Mouse (Mus musculus) left cerebral cortex, adult 9 months (tissue): ENCODE results near the gene Ly86.

ENCODE experiments used
- DNase-seq, 2 experiments: peaks; one replicate each; pipeline ENCODE4 v3.0.0; 2022; ENCODE audit warnings: low spot score in 2 of 2

Gene Ly86

DNA sequence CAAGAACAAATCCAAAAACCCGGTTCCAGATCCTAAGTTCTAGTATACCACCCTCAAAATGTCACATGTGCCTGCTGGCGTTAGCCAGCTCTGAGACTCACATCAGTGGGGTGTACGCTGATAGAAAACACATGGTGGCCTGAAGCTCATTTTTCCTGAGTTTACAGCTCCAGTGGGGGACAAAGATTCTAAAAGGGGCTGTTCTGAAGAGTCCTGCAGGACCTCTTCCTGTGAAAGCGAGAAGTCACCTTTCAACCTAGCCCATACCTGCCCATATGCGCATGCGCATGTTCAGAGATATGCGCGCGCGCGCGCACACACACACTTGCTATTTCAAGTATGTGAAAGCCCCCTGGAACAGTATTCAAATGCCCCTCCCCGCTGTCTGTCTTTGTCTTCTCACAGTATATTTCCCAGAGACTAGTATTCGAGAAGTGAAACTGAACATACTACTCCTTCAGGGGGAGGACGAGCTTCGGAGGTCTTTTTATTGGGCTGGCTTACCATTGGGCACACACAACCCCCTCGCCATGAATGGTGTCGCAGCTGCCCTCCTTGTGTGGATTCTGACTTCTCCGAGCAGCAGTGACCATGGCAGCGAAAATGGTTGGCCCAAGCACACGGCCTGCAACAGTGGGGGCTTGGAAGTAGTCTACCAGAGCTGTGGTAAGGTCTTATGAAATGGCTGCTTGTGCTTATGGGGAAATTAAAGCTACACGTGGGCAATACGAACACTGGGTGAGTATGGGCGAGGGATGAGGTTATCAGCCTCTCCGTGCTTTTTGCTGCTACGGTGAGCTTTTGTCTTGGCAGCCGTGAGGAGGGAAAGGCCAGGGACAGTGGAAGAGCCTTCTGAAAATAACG is at the start of gene Ly86:
Gene Ly86 (plus strand): TSS at position 300 of the 864 bp plus-strand sequence.
- DNase-seq = no peak

DNA sequence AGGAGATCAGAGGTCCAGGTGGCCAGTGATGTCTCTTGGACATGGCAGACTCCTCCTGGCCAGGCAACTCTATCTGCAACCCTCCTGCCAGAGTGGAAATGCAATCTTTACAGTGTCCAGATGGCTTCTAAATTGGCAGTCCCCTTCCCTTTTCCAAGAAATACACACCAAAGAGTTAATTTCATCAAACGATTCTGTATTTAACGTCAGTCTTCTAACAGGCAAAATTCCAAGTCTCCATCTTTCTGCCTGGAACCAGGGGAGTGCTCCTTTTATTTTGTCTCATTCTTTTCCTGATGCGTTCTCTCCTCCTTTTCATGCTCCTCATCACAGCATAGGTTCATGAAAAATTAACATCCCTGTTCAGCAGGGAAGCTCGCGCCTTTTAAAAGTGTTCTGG is 47.1 kb upstream of the Ly86 start:
- no peak for DNase-seq

DNA sequence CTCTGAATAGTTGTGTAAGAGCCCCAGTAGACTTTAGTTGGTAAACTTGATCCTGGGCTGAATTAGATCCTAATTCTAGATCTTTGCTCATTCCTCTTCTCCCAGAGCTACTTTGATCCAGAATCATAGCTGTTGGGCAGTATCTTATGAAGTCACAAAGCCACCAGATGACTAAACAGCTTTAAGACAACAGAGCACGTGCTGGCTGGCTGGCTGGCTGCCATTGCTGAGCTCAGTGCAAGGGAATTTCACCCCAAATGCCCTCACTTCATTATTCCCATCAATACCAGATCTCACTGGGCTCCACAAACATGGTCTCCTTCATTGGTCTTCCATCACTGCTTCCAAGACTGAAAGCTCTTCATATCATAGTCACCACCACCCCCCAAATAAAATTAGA is 46.2 kb upstream of the Ly86 start:
- no peak for DNase-seq

DNA sequence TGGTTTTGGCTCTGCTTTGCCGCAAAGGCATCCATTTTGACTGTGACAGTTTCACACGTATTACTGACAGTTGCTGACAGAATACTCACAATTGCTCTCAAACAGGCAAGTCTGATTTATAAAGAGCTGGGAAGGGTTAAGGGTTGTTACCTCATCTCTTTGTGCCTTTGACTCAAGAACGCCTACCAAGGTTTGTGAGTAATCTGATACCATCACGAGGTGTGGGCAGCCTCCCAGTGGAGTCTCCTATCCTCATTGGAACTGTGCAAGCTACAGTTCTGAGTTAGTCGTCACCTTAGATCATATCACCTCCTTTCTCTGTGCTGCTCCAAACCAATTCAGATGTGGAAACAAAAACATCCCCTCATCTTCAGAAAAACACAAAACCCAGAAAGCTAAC is 42.1 kb upstream of the Ly86 start:
- DNase-seq = no peak

DNA sequence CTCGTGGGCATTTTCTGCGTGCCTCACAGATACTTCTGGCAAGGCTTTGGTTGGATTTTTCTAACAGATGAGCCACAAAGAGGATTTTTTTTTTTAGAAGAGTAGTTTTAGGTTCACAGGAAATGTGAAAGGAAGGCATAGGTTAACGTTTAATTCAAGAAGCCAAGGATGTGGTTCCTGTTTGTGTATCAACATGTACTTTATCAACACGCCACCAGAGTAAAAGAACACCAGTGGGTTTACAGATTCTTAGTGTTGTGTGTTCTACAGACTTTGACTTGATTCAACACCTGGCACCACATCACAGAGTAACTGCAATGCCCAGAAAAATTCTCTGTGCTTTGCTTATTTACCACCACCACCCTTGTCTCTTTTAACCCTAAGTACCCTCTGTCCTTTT is 37.0 kb upstream of the Ly86 start:
- DNase-seq = no peak

DNA sequence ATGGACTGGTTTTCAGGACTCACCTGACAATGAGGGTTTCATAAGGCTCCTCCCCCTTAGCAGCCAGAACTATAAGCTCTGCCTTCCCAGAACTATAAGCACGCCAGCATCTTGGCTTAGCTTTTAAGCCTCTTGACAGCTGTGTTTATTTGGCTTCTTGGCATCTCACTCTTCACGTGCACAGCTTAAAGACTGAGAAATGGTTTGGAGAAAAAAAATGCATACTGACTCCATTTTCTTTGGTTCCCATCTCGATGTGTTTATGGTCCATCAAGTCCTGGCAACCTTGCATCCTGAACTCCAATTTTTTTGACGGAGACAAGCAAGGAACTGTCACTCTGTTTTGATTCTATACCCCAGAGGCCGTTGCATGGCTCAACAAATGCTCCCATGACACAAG is 35.7 kb upstream of the Ly86 start:
- no peak for DNase-seq

DNA sequence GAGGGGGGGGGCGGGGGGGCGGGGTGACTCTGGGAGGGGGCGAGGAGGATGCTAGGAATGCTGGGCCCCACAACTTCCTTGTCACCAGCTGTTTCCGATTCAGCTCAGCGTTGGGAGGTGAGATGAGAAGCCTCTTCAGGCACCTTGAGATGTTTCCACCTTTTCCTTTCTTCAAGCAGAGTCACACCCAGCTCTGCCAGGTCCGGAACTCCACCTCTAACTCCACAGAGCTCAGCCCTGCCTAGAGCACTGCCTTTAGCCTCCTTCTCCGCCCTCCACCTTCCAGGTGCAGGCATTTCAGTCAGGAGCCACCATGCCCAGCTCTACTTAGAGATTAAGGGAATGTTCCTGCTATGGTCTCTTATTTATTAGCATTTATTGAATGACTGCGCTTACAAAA is 34.7 kb upstream of the Ly86 start:
- no peak for DNase-seq

DNA sequence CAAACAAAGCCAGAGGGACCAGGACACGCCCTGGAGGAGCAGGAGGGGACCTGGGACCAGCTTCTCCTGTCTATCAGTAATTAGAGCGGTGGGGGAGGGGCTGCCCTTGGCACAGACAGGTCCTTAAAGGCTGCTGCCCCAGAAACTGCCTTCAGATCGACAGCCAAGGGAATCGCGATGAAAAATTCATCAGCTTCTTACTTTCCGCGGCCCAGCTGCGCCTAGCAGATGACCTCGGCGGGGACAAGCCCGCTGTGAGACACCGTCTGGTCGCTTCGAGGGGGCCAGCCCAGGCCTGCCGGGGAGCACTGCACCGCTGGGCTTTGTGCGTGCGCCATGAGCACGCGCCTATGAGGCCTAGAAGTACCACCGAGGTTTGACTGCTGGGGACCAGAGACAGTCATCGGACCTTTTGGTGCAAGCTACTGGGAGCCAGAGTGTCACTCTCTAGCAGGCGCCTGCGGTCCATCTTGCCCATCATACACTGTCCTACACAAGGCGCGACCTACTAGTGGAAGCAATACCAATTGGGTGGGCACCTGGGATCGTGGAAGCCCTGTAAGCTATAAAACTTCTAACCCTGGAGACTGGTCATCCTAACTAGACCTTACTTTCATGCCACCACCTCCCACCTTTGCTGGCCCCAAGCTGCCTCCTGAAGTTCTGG is 33.3 kb upstream of the Ly86 start:
- peak in 1 of 2 experiments; percentile 35 for DNase-seq

DNA sequence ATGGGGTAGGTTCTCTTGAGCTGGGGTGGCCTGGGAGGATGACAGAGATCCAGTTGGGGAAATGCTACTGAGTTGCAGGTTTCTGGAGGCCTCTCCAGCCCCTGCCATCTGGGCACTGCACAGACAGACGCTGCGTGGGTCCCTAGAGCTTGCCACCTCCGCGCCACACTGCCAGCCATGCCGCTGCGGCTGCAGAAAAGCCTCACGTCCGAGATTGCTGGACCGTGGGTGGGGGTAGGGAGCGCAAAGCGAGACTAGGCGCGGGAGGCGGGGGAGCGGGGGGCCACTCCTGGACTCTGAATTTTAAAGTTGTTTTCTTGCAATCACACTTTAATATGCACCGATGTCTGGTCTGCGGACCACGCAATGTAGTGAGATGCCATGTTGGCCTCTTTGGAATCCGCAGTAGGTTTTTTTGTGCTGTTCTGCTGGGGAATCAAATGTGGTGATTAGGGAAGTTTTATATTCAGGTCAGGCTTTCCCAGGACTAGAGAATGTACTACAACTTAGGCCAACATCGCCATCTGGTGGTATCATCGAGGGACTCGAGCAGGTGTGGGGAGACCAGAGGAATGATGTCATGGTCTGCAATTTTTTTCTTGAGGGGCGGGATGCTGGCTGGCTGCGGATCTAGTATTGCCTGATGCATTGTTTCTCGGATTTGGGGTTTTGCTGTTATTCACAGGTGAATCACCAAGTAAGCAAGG is 32.6 kb upstream of the Ly86 start:
- peak; percentile 79 to 98 for DNase-seq

DNA sequence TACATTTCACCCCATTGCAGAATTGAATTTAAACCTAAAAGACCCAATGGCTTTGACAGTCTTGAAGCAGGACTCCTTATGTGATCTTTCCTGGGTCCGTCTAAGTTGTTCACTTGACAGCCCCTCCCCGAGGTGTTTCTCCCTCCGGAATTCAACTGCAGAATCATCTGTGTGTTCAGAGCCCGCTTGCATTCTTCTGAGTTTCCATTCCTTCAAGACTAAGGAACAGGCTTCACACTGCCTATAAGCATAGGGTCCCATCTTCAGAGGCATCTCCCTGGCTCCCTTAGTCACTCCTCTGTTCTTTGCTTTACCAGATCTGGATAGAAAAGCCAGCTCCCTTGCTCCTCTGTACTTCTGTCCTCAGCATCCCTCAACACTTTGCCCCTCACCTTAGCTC is 32.1 kb upstream of the Ly86 start:
- no peak for DNase-seq

DNA sequence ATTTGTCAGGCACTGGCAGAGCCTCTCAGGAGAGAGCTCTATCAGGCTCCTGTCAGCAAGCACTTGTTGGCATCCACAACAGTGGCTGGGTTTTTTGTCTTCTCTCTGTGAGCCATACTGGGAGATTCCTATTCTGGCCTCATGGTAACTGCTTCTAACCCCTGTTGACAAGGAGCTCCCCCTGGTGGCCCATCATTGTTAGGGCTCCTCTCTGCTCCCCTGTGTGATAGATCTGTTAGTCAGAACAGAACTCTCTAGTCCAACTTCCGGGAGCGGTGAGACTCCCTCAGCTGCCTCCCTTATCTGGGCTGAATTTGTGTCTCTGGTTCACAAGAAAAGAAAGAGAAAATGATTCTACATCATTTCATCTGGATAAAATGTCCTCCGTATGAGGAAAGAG is 19.5 kb upstream of the Ly86 start:
- peak in 1 of 2 experiments; percentile 79 for DNase-seq

DNA sequence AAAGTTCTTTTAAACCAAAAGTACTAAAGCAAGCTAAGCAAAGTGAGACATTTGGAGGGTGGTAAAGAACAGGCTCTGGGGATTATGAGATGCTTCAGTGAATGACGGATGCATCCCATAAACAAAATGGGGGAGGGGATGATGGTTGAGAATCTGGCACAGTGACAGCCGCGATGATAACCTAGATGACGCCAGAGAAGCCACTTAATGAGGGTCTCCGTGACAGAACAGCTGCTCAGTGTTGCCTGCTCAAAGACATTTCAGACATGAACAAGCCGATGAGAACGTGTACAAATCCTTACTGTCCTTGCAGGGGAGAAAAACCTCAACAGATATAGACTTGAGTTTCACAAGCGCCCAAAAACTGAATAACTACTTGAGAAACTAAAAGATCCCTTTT is 15.3 kb upstream of the Ly86 start:
- DNase-seq = no peak

DNA sequence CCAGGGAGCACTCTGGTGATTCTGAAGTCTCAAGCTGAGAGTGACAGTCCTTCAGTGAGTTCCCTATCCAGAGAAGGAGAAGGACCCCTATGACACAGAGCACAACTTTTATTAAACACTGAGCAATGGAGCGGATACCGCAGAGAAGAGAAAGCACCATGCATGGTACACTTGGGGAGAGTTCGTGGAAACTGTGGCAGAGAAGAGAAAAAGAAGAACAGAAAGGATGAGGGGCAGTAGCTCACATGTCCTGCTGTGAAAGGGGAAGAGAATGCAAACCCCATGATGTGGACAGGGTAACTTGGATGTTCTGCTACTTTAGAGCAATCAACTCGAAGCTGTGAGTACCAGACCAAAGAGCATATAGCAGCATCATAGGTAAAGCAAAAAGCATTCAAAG is 14.0 kb upstream of the Ly86 start:
- no peak for DNase-seq

DNA sequence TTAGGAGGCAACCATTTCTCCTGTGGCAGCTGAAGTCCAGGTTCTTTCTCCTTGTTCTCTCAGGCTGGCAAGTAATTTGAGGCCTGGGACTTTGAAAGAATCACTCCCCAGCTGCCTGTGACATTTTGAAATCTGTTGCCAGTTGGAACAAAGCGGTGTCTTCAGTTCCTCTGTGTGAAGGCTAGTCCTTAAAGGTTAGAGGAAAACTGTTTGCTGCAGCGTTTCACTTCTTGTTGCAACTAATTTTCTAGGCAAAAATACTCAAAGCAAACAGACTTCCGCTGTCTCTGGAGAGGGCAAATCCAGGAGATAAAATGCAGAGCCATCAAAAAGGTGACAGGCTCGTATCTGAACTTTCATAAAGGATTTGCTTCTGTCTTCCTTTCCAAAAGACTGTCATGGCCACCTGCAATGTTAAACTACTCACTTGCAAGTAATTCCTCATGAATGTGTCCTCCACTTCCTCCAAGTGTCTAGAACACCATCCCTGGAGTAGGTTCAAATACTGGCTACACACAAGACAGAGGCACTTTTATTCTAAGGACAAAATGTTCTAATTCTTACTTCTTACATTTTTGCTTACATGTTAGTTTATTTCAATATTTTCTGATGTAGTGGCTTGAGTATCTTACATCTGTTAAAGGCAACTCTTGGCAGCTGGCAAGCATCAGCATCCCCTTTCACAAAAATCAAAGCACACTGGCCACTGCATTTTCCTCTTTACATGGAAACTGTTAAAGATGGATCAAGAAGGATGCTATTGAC is 12.0 kb upstream of the Ly86 start:
- DNase-seq = no peak

DNA sequence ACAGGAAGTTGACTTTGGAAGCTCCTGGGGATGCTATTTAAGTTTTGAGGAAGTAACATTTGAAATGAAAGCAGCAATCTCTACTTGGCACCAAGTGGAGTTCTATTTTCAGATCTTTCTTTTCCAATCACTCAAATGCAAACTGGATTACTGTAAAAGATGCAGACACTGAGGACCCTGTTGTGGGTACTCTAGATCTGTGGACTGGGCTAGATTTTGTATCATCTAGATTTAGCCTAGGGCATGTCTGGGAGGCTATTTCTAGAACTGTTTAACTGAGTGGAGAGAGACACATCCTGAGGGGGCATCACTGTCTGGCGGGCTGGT is 11.5 kb upstream of the Ly86 start:
- DNase-seq = no peak

DNA sequence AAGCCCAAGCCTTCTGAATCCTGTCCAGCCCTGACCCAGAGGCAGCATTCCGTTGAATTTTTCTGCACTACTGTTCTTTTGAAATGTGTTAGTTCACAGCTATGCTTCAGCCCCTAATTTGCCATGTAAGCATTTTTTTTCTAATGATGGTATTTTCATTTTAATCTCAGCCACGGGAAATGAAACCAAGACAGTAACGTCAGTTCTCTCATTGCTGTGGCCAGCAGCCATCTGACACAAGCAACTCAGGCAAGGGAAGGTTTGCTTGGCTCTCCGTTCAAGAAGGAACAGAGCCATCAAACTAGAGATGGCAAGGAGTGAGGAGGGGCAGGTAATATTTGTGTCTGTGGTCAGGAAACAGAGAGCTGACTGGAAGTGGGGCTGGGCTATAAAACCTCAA is 7.7 kb upstream of the Ly86 start:
- no peak for DNase-seq

DNA sequence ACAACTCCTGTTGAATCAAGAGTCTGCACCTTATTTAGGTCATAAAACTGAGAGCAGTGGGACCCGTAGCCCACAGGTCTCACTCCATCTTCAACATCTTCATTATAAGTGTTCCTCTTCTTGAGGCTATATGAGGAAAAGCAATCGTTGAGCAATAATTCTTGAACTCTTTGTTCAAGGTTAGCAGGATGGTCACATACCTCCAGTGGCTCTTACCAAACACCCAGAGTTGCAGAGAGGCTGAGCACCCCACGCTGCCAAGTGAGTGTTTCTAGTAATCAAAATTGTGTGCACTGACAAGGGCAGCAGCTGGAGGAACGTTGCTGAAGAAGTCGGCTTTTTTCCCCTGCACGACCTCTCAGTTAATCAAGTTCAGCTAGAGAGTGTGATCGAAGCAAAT is 7.1 kb upstream of the Ly86 start:
- no peak for DNase-seq

DNA sequence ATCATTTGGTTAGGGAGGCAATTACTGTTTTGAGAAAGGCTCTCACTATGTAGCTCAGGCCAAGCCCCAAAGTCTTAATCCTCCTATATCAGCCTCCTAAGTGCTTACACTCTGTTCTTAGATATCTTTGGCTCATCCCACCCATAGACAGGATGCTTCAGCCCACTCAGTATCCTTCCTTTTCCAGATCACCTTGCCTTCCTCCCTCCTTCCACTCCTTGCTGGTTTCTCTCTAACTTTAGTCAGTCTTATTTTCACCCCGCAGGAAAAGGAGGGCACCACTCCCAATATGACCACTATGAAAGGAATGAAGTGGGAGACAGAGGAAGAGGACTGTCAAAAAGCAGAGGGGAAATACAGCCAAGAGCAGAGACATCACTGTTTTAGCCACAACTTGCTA is 2.2 kb upstream of the Ly86 start:
- no peak for DNase-seq

DNA sequence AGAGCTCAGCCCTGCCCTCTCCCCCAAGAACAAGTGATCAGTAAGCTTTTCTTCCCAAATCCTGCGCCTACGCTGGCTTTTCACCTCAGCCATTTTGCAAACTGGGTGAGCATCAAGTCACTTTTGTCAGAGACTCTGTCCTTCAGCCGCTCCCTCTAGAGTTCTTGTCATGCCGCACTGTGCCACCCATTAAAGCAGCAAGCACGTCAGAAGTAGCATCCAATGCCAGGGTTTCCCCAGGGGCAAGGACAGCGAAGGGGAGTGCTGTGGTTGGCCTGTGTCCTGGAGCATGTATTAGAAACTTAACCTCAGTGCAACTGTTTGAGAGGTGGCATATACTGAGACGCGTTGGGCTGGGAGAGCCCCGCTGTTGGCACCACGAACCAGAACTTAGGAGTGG is 815 bp downstream of the Ly86 start:
- DNase-seq = no peak

DNA sequence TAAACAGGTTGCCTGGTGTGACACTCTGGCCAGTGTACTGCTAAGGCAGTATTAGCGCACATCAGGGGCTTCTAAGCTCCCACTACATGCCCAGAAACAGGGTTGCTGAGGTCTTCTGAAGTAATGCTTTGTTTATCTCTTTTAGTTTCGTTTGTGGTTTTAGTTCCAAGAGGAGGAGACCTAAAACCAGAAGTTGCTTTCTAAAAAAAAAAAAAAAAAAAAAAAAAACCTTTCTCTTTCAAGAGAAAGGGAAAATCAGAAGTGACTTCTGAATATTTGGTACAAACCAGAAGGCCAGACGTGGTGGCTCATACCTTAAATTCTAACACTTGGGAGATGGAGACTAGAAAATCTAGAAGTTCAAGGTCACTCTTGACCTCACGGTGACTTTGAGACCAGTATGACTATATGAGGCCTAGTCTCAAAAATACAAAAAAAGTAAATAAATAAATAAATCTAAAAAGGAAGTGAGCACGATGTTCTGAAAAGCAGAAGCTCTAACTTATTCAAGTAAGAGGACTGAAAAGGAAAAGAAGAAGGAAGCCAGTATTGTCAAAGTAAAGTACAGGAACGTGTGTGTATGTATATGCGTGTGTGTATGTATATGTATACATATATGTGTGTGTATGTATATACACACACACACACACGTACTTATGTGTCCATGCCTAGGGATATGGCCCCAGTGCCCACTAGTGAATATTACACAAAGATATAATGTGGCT is 3.0 kb downstream of the Ly86 start:
- no peak for DNase-seq

DNA sequence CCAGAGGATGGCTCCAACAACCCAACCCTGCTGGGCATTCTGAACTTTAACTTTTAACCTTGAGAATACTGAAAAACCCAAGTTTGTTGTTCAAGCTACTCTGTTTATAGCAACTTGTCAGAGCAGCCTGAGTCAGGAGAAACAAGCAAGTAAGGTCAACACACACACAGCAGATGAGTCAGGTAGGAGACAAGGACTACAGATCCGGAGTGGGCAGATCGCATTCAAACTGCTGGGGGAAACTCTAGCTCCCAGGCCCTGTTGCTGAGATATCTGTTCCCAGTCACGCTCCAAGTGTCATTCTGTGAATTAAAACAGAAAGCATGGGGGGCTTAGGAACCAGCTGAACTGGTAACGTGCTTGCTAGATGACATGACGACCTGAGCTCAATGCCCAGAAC is 4.0 kb downstream of the Ly86 start:
- DNase-seq = no peak

DNA sequence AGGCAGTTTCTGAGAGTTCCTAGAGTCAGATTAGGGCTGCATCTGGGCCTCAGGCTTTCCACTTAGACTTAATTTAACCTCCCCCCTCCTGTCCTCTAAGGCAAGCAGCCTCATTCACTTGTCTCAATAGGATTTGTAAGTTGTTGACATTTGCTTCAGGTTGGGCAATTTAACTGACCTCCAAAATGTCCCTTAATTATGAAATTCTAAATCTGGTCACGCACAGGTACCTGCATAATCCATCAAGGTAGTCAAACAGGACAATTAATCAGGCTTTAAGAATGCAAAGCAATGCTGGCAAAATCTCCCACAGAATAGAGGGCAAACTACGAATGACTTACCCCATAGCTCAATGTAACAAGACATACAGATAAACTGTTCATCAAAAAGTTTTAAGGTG is 8.0 kb downstream of the Ly86 start:
- DNase-seq = no peak
